Mouse (Mus musculus) liver, adult 2 months (tissue): Measurements from ENCODE around the gene Robo1. TPM values are rescaled to one million over a fixed set of nuclear protein-coding genes. Genes with fewer than 3 reads are reported as not detected.

ENCODE experiments used
- DNase-seq: peaks from one replicate; pipeline ENCODE4 v3.0.0-alpha.2; 2011; ENCODE audit warnings: low read depth, low spot score; ENCODE audit errors: extremely low read depth
- H3K27ac ChIP-seq: fragments of 200-500 bp; replicated peaks from 2 replicates; pipeline ENCODE4 v1.5.1; 2012; ENCODE audit warnings: low read depth, mild to moderate bottlenecking, control low read depth, inconsistent platforms, low read length; ENCODE audit not compliant: insufficient read depth
- H3K27me3 ChIP-seq: fragments of 200-500 bp; 2 replicates; pipeline ENCODE4 v1.6.1; 2012; ENCODE audit warnings: mild to moderate bottlenecking, moderate library complexity, low read length, inconsistent platforms; ENCODE audit not compliant: control insufficient read depth, insufficient read depth
- H3K36me3 ChIP-seq: fragments of 200-500 bp; 2 replicates; pipeline ENCODE4 v1.6.1; 2012; ENCODE audit warnings: low read length, inconsistent platforms; ENCODE audit not compliant: control insufficient read depth, insufficient read depth
- H3K4me1 ChIP-seq: fragments of 200-500 bp; 2 replicates; pipeline ENCODE4 v1.6.1; 2011; ENCODE audit warnings: low read length; ENCODE audit not compliant: control insufficient read depth, insufficient read depth
- H3K4me3 ChIP-seq: fragments of 200-500 bp; 2 replicates; pipeline ENCODE4 v1.5.1; 2011; ENCODE audit warnings: low read depth, mild to moderate bottlenecking, control low read depth, low read length, moderate library complexity; ENCODE audit not compliant: insufficient read depth
- H3K79me2 ChIP-seq: fragments of 200-500 bp; 2 replicates; pipeline ENCODE4 v1.6.1; 2012; ENCODE audit warnings: inconsistent platforms, mild to moderate bottlenecking, low read length, moderate library complexity; ENCODE audit not compliant: control insufficient read depth, insufficient read depth
- H3K9ac ChIP-seq: fragments of 200-500 bp; 2 replicates; pipeline ENCODE4 v1.6.1; 2012; ENCODE audit warnings: low read depth, mild to moderate bottlenecking, control low read depth, inconsistent platforms, low read length
- CTCF ChIP-seq: fragments of 200-500 bp; IDR thresholded peaks from 2 replicates; pipeline ENCODE4 v1.5.1; 2011; ENCODE audit warnings: low read depth, low read length, control low read depth
- POLR2A ChIP-seq: fragments of 200-500 bp; IDR thresholded peaks from 2 replicates; pipeline ENCODE4 v1.6.1; 2011; ENCODE audit warnings: low read length, control low read depth; ENCODE audit not compliant: insufficient read depth; ENCODE audit errors: extremely low read depth
- WGBS: fragments of 180-500 bp; shearing (Covaris S2); methylation state at CpG from one replicate; pipeline ENCODE4 v1.1.7; 2018; 5-methylcytosine and 5-hydroxymethylcytosine counted together
- polyA plus RNA-seq: library from polyadenylated mRNA; depleted of rRNA; stranded (reverse); fragments of >200 nt; gene quantifications from 2 replicates; pipeline ENCODE4 v1.2.3, GENCODE M21; 2012
- total RNA-seq: library from RNA; depleted of rRNA; stranded (reverse); fragments of >200 nt; gene quantifications from 2 replicates; pipeline ENCODE4 v1.2.3, GENCODE M21; 2014

Robo1 gene
- total and polyA plus RNA-seq, 2 experiments, result 4.5 to 6.4 TPM

GRCm38 (mm10) chr16:72665454-72665853 is 357.3 kb downstream of the Robo1 start:
- 77% methylated on average over 5 of the region's 5 CpGs for WGBS
- no peak overlapping the region for H3K27ac ChIP-seq
- H3K79me2 ChIP-seq, result 0 out of 2 replicates have a peak, but pooled peaks cover 3% of the 10 kb centered on the region
- no peak for DNase-seq
- H3K4me3 ChIP-seq, result no peak overlapping the region
- H3K27me3 ChIP-seq, result no peaks in the 10 kb centered on the region
- H3K36me3 ChIP-seq, result no peaks in the 10 kb centered on the region
- H3K4me1 ChIP-seq, result no peaks in the 10 kb centered on the region
- TF ChIP-seq CTCF, result no peak
- no peak for TF ChIP-seq POLR2A
- no peak overlapping the region for H3K9ac ChIP-seq

DNA sequence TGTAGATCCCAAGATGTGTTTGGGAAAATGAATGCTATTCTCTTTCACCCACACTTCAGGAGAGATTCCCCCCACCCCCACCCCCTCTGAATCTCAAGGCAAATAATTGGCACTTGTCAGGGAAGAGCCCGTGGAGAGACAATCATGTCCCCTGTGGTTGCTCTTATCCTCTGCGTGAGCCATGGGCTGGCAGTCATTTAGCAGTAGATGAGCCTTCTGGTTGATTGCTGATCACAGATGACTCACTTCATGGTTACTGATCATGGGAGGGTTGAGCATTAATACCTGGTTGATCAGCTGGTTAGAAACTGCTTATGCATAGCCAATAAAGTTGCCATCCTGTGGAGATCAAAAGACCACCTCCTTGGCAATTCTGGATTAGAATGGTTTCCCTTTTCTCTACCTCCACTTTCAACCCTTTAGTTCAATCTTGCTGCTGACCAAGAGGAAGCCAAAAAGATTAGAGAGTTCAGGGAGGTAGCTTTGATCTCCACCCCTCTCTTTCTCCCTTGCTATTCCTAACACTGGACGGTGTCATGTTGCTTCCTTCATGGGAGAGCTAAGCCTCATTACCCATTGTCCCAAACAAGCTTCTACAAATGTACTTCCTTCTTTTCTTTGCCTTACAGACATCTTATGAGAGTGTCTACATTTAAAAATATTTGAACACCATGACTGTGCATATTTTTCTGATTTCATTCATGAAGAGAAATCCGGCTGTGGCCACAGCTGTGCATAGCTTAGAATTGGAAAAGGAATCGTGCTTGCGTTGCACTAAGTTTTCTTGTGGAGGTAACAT is 362.3 kb downstream of the Robo1 start:
- TF ChIP-seq POLR2A (no peak), CTCF (no peak)
- 79% methylated on average over 6 of the region's 6 CpGs for WGBS
- H3K36me3 ChIP-seq, result no peaks in the 10 kb centered on the region

DNA sequence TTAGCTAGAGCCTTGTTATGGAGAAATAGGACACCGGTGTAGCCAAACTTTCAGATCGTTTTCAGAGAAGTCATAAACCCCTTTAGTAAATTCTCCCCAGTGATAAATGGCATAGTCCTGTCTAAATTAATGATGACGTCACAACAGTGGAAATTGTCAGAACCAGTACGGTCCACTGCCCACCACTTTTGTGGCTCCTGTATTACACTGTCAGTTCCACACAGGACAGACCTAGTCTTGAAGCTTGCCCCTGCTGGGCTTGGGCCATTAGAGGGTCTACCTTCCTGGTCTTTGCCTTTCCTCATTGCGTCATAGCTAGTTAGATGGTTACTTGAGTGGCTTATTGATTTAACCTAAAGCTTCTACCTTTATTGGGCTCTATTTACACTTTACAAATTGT is 369.1 kb downstream of the Robo1 start:
- Histone ChIP-seq H3K4me3 (no peak overlapping the region), H3K9ac (no peak overlapping the region), H3K79me2 (no peaks in the 10 kb centered on the region; the same call in 1 of the 2 replicates), H3K27me3 (no peaks in the 10 kb centered on the region), H3K27ac (no peak overlapping the region), H3K4me1 (peaks cover 3% of the 10 kb centered on the region), H3K36me3 (no peaks in the 10 kb centered on the region)
- WGBS, result 82% methylated on average over 5 of the region's 5 CpGs
- TF ChIP-seq CTCF (no peak), POLR2A (no peak)
- no peak for DNase-seq

More for the DNA sequence above, 362.3 kb downstream of the Robo1 start:
- Histone ChIP-seq H3K79me2 (peaks cover 3% of the 10 kb centered on the region; the same call in 1 of the 2 replicates), H3K9ac (no peak overlapping the region), H3K4me1 (no peaks in the 10 kb centered on the region; the same call in 1 of the 2 replicates), H3K27me3 (no peaks in the 10 kb centered on the region), H3K4me3 (no peak overlapping the region), H3K27ac (no peak overlapping the region)
- DNase-seq, result no peak

- DNase-seq, result no peak
- no peaks in the 10 kb centered on the region for H3K27me3 ChIP-seq
- H3K36me3 ChIP-seq, result no peaks in the 10 kb centered on the region
- 62% methylated on average over 13 of the region's 13 CpGs for WGBS
- H3K79me2 ChIP-seq, result no peaks in the 10 kb centered on the region; the same call in 1 of the 2 replicates
- peaks cover 3% of the 10 kb centered on the region for H3K4me1 ChIP-seq
- no peak for TF ChIP-seq CTCF
- H3K27ac ChIP-seq, result no peak overlapping the region
- H3K4me3 ChIP-seq, result no peak overlapping the region
- H3K9ac ChIP-seq, result no peak overlapping the region
These were observed 370.3 kb downstream of the Robo1 start for GRCm38 (mm10) chr16:72678450-72678849.

DNA sequence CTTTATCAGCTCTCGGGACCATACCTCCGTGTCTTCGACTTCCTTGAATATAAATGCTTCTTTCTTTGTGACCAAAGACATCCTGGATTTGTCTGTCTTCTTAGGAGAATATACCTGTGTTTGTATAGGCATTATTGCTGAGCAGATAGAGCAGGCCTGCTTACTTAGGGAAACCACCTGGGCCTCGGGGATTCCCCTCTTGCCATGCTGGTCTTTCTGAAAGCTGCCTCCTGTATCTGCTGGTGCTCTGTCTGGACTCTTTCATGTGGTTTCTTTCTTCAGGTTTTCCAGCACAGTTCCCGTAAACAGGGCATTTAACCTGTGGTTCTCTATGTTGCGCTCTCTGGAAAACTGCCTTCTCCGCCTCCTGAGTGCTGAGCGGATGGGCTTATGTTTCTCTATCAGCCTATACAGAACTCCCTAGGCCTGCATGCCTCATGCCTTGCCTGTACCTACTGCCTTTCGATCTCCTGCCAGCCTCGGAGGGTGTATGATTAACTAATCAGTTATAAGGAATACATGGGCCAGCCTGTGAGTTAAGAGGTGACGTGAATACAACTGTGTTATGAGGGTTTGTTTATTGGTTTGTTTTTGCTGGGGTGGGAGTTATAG is 370.9 kb downstream of the Robo1 start:
- WGBS, result 59% methylated on average over 11 of the region's 11 CpGs
- DNase-seq, result peak; percentile 62

More for the DNA sequence above, 370.9 kb downstream of the Robo1 start:
- H3K4me1 ChIP-seq, result peaks cover 3% of the 10 kb centered on the region
- no peaks in the 10 kb centered on the region for H3K36me3 ChIP-seq
- H3K79me2 ChIP-seq, result no peaks in the 10 kb centered on the region; the same call in 1 of the 2 replicates
- H3K27ac ChIP-seq, result no peak overlapping the region
- H3K9ac ChIP-seq, result no peak overlapping the region
- H3K27me3 ChIP-seq, result no peaks in the 10 kb centered on the region
- TF ChIP-seq CTCF (no peak), POLR2A (no peak)
- H3K4me3 ChIP-seq, result no peak overlapping the region
